Mouse (Mus musculus) testis, adult 2 months (tissue): ENCODE results near the gene Mroh7. TPM values are rescaled to one million over a fixed set of nuclear protein-coding genes. Genes with fewer than 3 reads are reported as not detected.
"Not testable (repeated sequence)": the region's sequence is repeated elsewhere in the genome, so short reads cannot be mapped to it uniquely, and the experiment has no call there.

Experiments used
- H3K27ac ChIP-seq: fragments of 200-500 bp; 2 replicates; pipeline ENCODE4 v1.5.1; 2012; ENCODE audit warnings: low read depth, low read length; ENCODE audit not compliant: control insufficient read depth, insufficient read depth
- H3K27me3 ChIP-seq: fragments of 200-500 bp; 2 replicates; pipeline ENCODE4 v1.6.1; 2012; ENCODE audit warnings: mild to moderate bottlenecking, low read length, moderate library complexity; ENCODE audit not compliant: control insufficient read depth, insufficient read depth
- H3K36me3 ChIP-seq: fragments of 200-500 bp; 2 replicates; pipeline ENCODE4 v1.6.1; 2012; ENCODE audit warnings: mild to moderate bottlenecking, low read length; ENCODE audit not compliant: control insufficient read depth, insufficient read depth
- H3K4me1 ChIP-seq: fragments of 200-500 bp; 2 replicates; pipeline ENCODE4 v1.6.1; 2012; ENCODE audit warnings: low read length; ENCODE audit not compliant: control insufficient read depth, insufficient read depth
- H3K4me3 ChIP-seq: fragments of 200-500 bp; 2 replicates; pipeline ENCODE4 v1.5.1; 2012; ENCODE audit warnings: low read depth, mild to moderate bottlenecking, low read length, moderate library complexity, mixed read lengths; ENCODE audit not compliant: control insufficient read depth
- CTCF ChIP-seq: fragments of 200-500 bp; IDR thresholded peaks from 2 replicates; pipeline ENCODE4 v1.5.1; 2012; ENCODE audit warnings: low read depth, mild to moderate bottlenecking, inconsistent platforms, low read length, moderate library complexity; ENCODE audit not compliant: control insufficient read depth, insufficient read depth, insufficient replicate concordance
- POLR2A ChIP-seq: fragments of 200-500 bp; IDR thresholded peaks from 2 replicates; pipeline ENCODE4 v1.6.1; 2012; ENCODE audit warnings: low read depth, mild to moderate bottlenecking, inconsistent platforms, low read length, moderate library complexity; ENCODE audit not compliant: control insufficient read depth
- polyA plus RNA-seq: library from polyadenylated mRNA; depleted of rRNA; stranded (reverse); fragments of >200 nt; gene quantifications from 2 replicates; pipeline ENCODE4 v1.2.3, GENCODE M21; 2012; rRNA removed

Mroh7 gene
- polyA plus RNA-seq, result 158 and 166 TPM in 2 replicates

DNA sequence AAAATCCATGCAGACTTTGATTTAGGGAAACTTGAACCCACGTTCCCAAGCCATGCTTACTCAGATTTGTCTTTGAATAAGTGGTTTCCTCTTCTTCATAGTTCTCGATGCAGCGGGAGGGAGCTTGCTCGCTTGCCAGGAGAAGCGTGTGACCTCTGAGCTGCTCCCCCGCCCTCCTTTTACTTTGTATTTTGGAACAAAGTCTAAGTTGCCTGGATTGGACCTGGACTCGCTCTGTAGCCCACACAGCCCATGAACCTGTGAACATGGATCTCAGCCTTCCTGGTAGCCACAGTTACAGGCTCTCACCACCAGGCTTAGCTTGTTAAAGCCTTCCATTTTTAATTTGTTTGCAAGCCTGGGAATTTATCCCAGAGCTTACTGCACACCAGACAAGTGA is at the start of gene Mroh7:
TSS of gene Mroh7 (minus strand) at position 112 of the 400 bp plus-strand sequence.
- TF ChIP-seq CTCF (no peak), POLR2A (no peak)
- Histone ChIP-seq H3K36me3 (no peaks in the 10 kb centered on the region), H3K4me1 (no peaks in the 10 kb centered on the region), H3K4me3 (no peak within 1 kb of the TSS), H3K27ac (no peak within 1 kb of the TSS), H3K27me3 (no peaks in the 10 kb centered on the region)

DNA sequence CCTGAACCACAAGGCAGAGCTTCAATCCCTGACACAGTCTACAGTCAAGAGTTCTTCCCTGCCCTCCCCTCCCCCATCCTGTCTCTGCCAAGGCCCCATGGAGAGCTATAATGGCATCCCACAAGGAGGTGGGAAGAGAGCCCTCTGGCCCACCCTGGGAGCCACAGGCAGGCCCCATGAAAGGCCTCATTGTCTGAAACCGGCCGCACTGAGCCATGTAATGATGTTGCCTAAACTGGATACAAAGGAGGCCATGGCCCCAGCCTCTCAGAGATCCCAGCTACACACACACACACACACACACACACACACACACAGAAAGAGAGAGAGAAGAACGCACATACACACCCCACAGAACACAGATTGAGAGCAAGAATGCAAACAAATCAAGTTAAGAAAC is 49.3 kb upstream of the Mroh7 start:
- Histone ChIP-seq H3K36me3 (no peaks in the 10 kb centered on the region), H3K27me3 (no peaks in the 10 kb centered on the region), H3K27ac (no peak overlapping the region), H3K4me3 (no peak overlapping the region), H3K4me1 (peaks cover 4% of the 10 kb centered on the region)
- TF ChIP-seq CTCF (no peak), POLR2A (no peak)

DNA sequence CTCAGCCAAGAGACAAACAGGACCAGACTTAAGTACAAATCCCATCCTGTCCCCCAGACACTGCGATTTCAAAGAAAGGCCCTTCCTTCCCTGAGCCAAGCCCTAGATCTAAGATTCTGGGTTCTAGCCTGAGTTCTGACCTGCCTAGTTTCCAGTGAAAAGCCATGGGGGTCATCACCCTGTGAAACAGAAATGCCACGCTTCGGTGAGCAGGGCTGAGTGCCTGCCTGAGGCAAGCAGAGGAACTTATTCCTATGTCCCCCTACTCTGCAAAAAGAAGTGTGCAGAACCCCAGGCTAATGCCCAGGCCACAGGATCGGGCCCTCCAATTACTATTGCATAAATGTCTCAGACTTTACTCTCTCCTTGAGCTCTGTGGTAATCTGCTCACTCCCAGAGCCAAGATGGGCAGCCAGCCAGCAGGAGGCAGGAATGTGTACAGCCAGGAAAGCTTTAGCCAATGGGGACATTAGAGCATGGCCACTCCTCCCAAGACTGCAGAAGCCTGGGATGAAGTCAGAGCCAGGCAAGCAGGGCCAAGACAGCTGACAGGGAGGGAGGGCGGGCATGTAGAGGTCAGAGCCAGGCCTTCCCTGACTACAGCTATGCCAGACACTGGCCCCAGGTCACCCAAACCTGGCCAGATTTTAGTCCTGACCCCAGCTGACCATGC is 47.5 kb upstream of the Mroh7 start:
- no peak overlapping the region for H3K4me3 ChIP-seq
- H3K27me3 ChIP-seq, result no peaks in the 10 kb centered on the region
- no peak overlapping the region for H3K27ac ChIP-seq
- H3K36me3 ChIP-seq, result no peaks in the 10 kb centered on the region
- peaks cover 4% of the 10 kb centered on the region for H3K4me1 ChIP-seq
- TF ChIP-seq CTCF (no peak), POLR2A (no peak)

DNA sequence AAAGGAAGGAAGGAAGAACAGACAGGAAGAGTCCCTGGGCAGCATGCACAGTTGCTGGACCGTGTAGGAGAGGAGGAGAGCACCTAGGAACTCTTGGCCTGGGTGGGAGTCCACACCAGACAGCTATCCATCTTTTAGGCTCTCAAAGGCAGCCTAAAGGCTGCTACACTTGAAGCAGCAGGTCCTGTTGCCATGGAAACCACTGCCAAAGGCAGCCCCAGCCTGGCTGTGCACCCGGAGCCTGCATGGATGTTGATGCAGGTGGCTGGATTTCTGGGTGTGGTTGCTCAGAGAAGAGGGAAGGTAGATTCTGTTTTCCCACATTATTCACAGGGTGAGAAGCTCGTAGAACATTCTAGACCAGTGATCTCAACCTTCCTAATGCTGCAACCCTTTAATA is 46.3 kb upstream of the Mroh7 start:
- Histone ChIP-seq H3K4me3 (no peak overlapping the region), H3K36me3 (no peaks in the 10 kb centered on the region), H3K27me3 (no peaks in the 10 kb centered on the region), H3K27ac (no peak overlapping the region), H3K4me1 (peaks cover 4% of the 10 kb centered on the region)
- no peak for TF ChIP-seq CTCF
- TF ChIP-seq POLR2A, result no peak

DNA sequence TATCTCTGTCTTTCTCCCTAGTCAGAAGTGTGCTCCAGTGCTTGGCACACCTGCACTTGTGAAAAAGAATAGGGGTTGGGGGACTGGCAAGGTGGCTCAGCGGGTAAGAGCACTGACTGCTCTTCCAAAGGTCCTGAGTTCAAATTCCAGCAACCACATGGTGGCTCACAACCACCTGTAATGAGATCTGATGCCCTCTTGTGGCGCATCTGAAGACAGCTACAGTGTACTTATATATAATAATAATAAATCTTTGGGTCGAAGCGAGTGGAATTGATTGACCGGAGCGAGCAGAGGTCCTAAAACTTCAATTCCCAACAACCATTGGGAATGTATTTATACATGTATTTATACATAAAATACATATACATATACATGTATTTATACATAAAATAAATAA is 45.0 kb upstream of the Mroh7 start:
- H3K4me3 ChIP-seq, H3K36me3 ChIP-seq, H3K27me3 ChIP-seq, H3K4me1 ChIP-seq, H3K27ac ChIP-seq: not testable (repeated sequence)

DNA sequence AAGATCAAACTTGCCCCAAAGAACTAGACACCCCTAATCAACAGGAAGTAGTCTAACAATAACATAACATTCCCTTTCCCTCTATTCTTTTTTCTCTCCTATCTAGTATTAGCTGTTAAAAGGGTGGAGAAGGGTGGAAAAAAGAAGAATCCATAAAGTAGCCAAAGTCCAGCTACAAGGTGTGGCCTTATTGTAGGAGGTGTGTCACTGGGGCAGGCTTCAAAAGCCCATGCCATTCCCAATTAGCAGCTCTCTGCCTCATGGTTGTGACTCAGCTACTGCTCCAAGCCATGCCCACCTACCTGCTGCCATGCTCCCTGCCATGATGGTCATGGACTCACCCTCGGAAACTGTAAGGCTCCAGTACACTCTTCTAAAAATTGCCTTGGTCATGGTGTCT is 41.8 kb upstream of the Mroh7 start:
- H3K27me3 ChIP-seq, result no peaks in the 10 kb centered on the region
- TF ChIP-seq POLR2A (no peak), CTCF (no peak)
- H3K4me3 ChIP-seq, result no peak overlapping the region
- no peak overlapping the region for H3K27ac ChIP-seq
- peaks cover 6% of the 10 kb centered on the region; the same call in 1 of the 2 replicates for H3K4me1 ChIP-seq
- no peaks in the 10 kb centered on the region for H3K36me3 ChIP-seq

DNA sequence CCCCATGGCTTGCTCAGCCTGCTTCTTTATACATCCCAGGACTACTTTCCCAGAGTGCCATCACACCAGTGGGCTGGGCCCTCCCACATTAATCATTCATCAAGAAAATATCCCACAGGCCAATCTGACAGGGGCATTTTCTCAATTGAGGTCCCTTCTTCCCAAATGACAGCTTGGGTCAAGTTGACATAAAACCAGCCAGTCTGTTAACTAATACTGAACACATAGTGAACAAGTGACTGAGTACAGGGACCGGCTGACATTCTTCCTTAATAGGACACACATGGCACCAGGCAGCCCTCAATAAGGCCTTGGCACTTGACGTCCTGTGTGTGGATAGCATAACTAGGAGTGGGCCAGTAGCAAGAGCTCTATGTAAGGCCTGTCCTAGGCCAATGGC is 38.6 kb upstream of the Mroh7 start:
- Histone ChIP-seq H3K27me3 (no peaks in the 10 kb centered on the region), H3K27ac (no peak overlapping the region)
- no peak for TF ChIP-seq POLR2A
- no peak for TF ChIP-seq CTCF

DNA sequence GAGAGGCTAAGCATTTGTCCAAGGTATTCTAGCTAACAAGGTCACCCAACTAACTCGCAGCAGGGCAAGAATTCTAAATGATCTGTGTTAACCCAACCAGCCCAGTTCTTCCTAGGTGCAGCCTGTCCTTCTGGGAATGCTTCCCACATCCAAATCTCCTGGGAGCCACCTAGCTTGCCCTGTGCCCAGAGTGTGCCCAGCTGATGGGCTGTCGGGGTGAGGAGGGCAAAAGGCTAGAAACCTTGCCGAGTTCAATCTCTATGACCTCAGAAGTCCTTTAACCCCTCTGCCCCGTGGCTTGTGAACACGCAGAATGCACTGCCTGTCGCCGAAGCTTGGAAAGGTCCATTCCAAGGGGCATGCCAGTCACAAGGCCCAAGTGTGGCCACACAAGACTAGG is 33.4 kb upstream of the Mroh7 start:
- H3K27me3 ChIP-seq, result no peaks in the 10 kb centered on the region
- no peak overlapping the region for H3K4me3 ChIP-seq
- no peak for TF ChIP-seq CTCF
- TF ChIP-seq POLR2A, result no peak
- no peaks in the 10 kb centered on the region for H3K4me1 ChIP-seq
- H3K27ac ChIP-seq, result no peak overlapping the region
- H3K36me3 ChIP-seq, result no peaks in the 10 kb centered on the region

More for the DNA sequence above, 38.6 kb upstream of the Mroh7 start:
- Histone ChIP-seq H3K36me3 (no peaks in the 10 kb centered on the region), H3K4me1 (peaks cover 3% of the 10 kb centered on the region; the same call in 1 of the 2 replicates), H3K4me3 (no peak overlapping the region)
